Mouse (Mus musculus) kidney, adult 2 months (tissue): Measurements from ENCODE around the gene Bmx. TPM values are rescaled to one million over a fixed set of nuclear protein-coding genes. Genes with fewer than 3 reads are reported as not detected.

Experiments used
- DNase-seq: peaks from one replicate; pipeline ENCODE4 v3.0.0; 2021
- H3K27ac ChIP-seq: fragments of 200-500 bp; 2 replicates; pipeline ENCODE4 v1.5.1; 2012; ENCODE audit warnings: low read depth, low read length, control low read depth, inconsistent platforms; ENCODE audit not compliant: insufficient read depth
- H3K27me3 ChIP-seq: fragments of 200-500 bp; replicated peaks from 2 replicates; pipeline ENCODE4 v1.6.1; 2012; ENCODE audit warnings: mild to moderate bottlenecking, moderate library complexity, low read length, inconsistent platforms; ENCODE audit not compliant: control insufficient read depth, insufficient read depth
- H3K36me3 ChIP-seq: fragments of 200-500 bp; 2 replicates; pipeline ENCODE4 v1.6.1; 2012; ENCODE audit warnings: mild to moderate bottlenecking, moderate library complexity, low read length, inconsistent platforms; ENCODE audit not compliant: control insufficient read depth, insufficient read depth
- H3K4me1 ChIP-seq: fragments of 200-500 bp; 2 replicates; pipeline ENCODE4 v1.6.1; 2011; ENCODE audit warnings: low read length; ENCODE audit not compliant: control insufficient read depth, insufficient read depth
- H3K4me3 ChIP-seq: fragments of 200-500 bp; 2 replicates; pipeline ENCODE4 v1.5.1; 2011; ENCODE audit warnings: mild to moderate bottlenecking, low read depth, low read length, control low read depth; ENCODE audit not compliant: insufficient read depth
- CTCF ChIP-seq: fragments of 200-500 bp; conservative IDR thresholded peaks from 2 replicates; pipeline ENCODE4 v1.5.1; 2011; ENCODE audit warnings: low read depth, mild to moderate bottlenecking, control low read depth, low read length, moderate library complexity, mixed read lengths; ENCODE audit not compliant: insufficient read depth, insufficient read length
- POLR2A ChIP-seq: fragments of 200-500 bp; IDR thresholded peaks from one replicate; pipeline ENCODE4 v1.6.1; 2011; ENCODE audit warnings: low read depth, low read length, control low read depth
- WGBS: fragments of 180-500 bp; shearing (Covaris S2); methylation state at CpG from one replicate; pipeline ENCODE4 v1.1.7; 2018; 5-methylcytosine and 5-hydroxymethylcytosine counted together
- polyA plus RNA-seq: library from polyadenylated mRNA; depleted of rRNA; stranded (reverse); fragments of >200 nt; gene quantifications from 2 replicates; pipeline ENCODE4 v1.2.3, GENCODE M21; 2012; rRNA removed

The Bmx gene
- polyA plus RNA-seq, 1 experiment: 0.50 TPM

DNA sequence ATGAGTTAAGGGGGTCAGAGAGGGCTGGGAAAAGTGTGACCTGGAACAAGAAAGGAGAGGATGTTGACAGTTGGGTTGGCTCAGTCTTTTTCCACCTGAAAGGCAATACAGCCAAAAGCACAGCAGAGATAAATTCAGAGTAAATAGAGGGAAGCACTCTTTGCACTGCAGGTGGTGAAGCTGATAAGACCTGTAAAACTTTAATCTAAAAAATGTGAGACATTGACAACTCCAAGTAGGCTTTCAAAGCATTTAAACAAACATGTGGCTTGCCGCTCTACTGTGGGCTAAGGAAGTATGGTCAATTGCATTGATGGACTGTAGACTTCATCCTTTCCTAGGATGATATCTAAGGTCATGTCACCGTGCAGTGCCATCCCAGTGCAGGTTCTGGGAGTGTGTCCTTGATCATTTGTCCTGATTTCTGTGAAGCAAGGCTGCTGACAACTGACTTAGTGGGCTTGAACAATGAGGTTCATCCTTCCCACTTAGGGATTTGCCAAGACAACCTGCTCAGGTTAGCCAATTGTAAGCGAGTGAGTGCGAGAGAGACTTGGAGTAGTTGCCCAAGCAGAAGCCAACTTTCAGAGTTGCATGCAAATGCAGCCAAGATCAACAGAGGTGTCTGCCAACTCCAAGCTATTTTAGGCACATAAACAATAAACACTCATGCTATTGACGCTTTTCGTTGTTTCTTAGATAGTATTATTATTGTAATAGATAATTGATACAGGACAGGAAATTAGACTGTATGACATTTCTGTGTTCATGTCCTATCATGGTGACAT is 112.3 kb downstream of the Bmx start:
- Histone ChIP-seq H3K4me1 (peaks cover 7% of the 10 kb centered on the region; the same call in 1 of the 2 replicates), H3K27me3 (no peaks in the 10 kb centered on the region), H3K36me3 (no peaks in the 10 kb centered on the region), H3K4me3 (no peak overlapping the region), H3K27ac (peak overlapping the region; percentile 23; the same call in 1 of the 2 replicates)
- 51% methylated on average over 6 of the region's 6 CpGs for WGBS
- DNase-seq: peak; percentile 40
- TF ChIP-seq CTCF (no peak), POLR2A (no peak)

Other genes with a start within 250 kb of the Bmx start
- 45.6 and 49.1 TPM in 2 replicates for gene Car5b, start 230.2 kb downstream of the Bmx start, polyA plus RNA-seq
- 5.9 and 6.7 TPM in 2 replicates for gene Siah1b, start 181.7 kb downstream of the Bmx start, polyA plus RNA-seq
- gene Cltrn, start 169.4 kb downstream of the Bmx start, polyA plus RNA-seq: 171 and 274 TPM in 2 replicates
- 8.4 and 11.0 TPM in 2 replicates for gene Ace2, start 118.9 kb downstream of the Bmx start, polyA plus RNA-seq
- gene Pir, start 11.2 kb upstream of the Bmx start, polyA plus RNA-seq: 1.1 and 1.7 TPM in 2 replicates
- 5.8 and 6.0 TPM in 2 replicates for gene Vegfd, start 115.2 kb upstream of the Bmx start, polyA plus RNA-seq
- gene Piga, start 161.6 kb upstream of the Bmx start, polyA plus RNA-seq: 3.2 and 3.8 TPM in 2 replicates
- gene Asb11, start 178.8 kb upstream of the Bmx start, polyA plus RNA-seq: 0.87 and 1.9 TPM in 2 replicates
- gene Asb9, start 248.1 kb upstream of the Bmx start, polyA plus RNA-seq: 54.9 and 57.8 TPM in 2 replicates